ENCODE assay signal across 22 mouse cellular contexts in the genomic region with DNA sequence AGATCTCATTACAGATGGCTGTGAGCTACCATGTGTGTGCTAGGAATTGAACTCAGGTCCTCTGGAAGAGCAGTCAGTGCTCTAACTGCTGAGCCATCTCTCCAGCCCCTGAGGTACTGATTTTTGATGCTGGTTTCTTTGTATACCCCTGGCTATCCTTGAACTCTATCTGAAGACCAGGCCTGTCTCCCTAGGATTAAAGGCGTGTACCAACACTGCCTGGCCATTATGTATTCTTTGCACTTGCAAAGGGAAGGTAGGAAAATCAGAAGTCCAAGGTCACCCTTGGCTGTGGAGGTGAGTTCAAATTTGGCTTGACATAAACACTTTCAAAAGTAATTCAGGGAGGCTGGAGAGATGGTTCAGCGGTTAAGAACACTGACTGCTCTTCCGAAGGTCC. TPM values are rescaled to one million over a fixed set of nuclear protein-coding genes. Genes with fewer than 3 reads are reported as not detected.
DNase-seq lines count a peak whose midpoint lies in the region; ATAC-seq and TF ChIP-seq lines count a peak whose summit lies in the region.
"Had no signal": no experiment of that assay in that cellular context is flagged by ENCODE, and none has a peak within 500 bp of the region (broad histone marks: within the 10 kb centered on the region; RNA-seq: fewer than 3 reads in every experiment).

No protein-coding gene starts in this region.

- WGBS in liver, embryonic 12.5 days (ENCODE audit: insufficient replicate concordance): 92% methylated on average over 3 of the region's 3 CpGs
- 90% methylated on average over 3 of the region's 3 CpGs for WGBS in liver, postnatal 0 days (ENCODE audit: insufficient replicate concordance)
- WGBS in kidney, embryonic 14.5 days: 97% methylated on average over 3 of the region's 3 CpGs

- no peaks in the 10 kb centered on the region for H3K27me3 ChIP-seq in liver, embryonic 12.5 days (replicated peaks)
- H3K27me3 ChIP-seq in liver, postnatal 0 days (ENCODE audit: insufficient read depth, low read length): no peaks in the 10 kb centered on the region
- no peaks in the 10 kb centered on the region for H3K27me3 ChIP-seq in kidney, embryonic 14.5 days (ENCODE audit: control insufficient read depth, insufficient read depth, low read length)
- H3K27me3 ChIP-seq: embryonic facial prominence, embryonic 12.5 days; forebrain, embryonic 13.5 days; forebrain, embryonic 15.5 days; Patski had no signal

- TF ChIP-seq CTCF in liver, postnatal 0 days (IDR thresholded peaks at IDR 0.05; ENCODE audit: low read depth): no peak

- H3K4me1 ChIP-seq in liver, embryonic 12.5 days: peaks cover 60% of the 10 kb centered on the region
- peaks cover 29% of the 10 kb centered on the region for H3K4me1 ChIP-seq in liver, postnatal 0 days (ENCODE audit: insufficient read depth)
- H3K4me1 ChIP-seq in ES-E14 (ENCODE audit: control insufficient read depth in 2 of 2, insufficient read depth in 2 of 2, low read length in 2 of 2, poor library complexity in 1 of 2): peaks cover 4 to 5% of the 10 kb centered on the region in 2 experiments; a peak in 2 of 4 replicates
- peaks cover 31% of the 10 kb centered on the region for H3K4me1 ChIP-seq in kidney, embryonic 14.5 days (ENCODE audit: control insufficient read depth, insufficient read depth, low read length)

- no peak overlapping the region for H3K4me2 ChIP-seq in liver, embryonic 12.5 days
- H3K4me2 ChIP-seq in liver, postnatal 0 days (ENCODE audit: low read depth, low read length): no peak overlapping the region
- no peak overlapping the region for H3K4me2 ChIP-seq in kidney, embryonic 14.5 days (replicated peaks; ENCODE audit: low read depth, low read length)
- H3K4me2 ChIP-seq: embryonic facial prominence, embryonic 12.5 days; forebrain, embryonic 13.5 days; forebrain, embryonic 15.5 days had no signal

- no peak for TF ChIP-seq EP300 in liver, postnatal 0 days (IDR thresholded peaks at IDR 0.05; ENCODE audit: low read depth)

- H3K9ac ChIP-seq in liver, embryonic 12.5 days: no peak overlapping the region
- H3K9ac ChIP-seq in liver, postnatal 0 days (replicated peaks): no peak overlapping the region
- H3K9ac ChIP-seq in ES-E14 (ENCODE audit: insufficient read depth, low read depth, low read length, poor library complexity, severe bottlenecking): no peak overlapping the region
- H3K9ac ChIP-seq in kidney, embryonic 14.5 days (ENCODE audit: low read depth, low read length): no peak overlapping the region
- H3K9ac ChIP-seq: embryonic facial prominence, embryonic 12.5 days; forebrain, embryonic 13.5 days; forebrain, embryonic 15.5 days; forebrain, postnatal 0 days had no signal

- no peaks in the 10 kb centered on the region for H3K9me3 ChIP-seq in liver, embryonic 12.5 days (replicated peaks)
- H3K9me3 ChIP-seq in liver, postnatal 0 days (ENCODE audit: low read length): no peaks in the 10 kb centered on the region
- H3K9me3 ChIP-seq in ES-E14 (ENCODE audit: control insufficient read depth, insufficient read depth, low read depth, low read length): no peaks in the 10 kb centered on the region
- H3K9me3 ChIP-seq in kidney, embryonic 14.5 days (ENCODE audit: control insufficient read depth, low read length): no peaks in the 10 kb centered on the region
- H3K9me3 ChIP-seq: embryonic facial prominence, embryonic 12.5 days; forebrain, embryonic 13.5 days; forebrain, embryonic 15.5 days had no signal

- peaks cover 44% of the 10 kb centered on the region for H3K36me3 ChIP-seq in liver, embryonic 12.5 days
- peaks cover 23% of the 10 kb centered on the region for H3K36me3 ChIP-seq in liver, postnatal 0 days (replicated peaks; ENCODE audit: insufficient read depth, low read length)
- peaks cover 35% of the 10 kb centered on the region for H3K36me3 ChIP-seq in ES-E14 (ENCODE audit: control insufficient read depth, insufficient read depth, low read length, poor library complexity, severe bottlenecking)
- H3K36me3 ChIP-seq in kidney, embryonic 14.5 days (ENCODE audit: control insufficient read depth, insufficient read depth, low read length): peaks cover 38% of the 10 kb centered on the region

- DNase-seq in liver, postnatal 0 days: no peak
- DNase-seq in A20 (ENCODE audit: low read depth, low spot score): peak; percentile 17
- DNase-seq in ES-E14 (ENCODE audit: low read depth, low spot score): no peak
- DNase-seq in R1 (ENCODE audit: low read depth, low spot score): peak; percentile 65
- no peak for DNase-seq in heart, postnatal 14 days
- DNase-seq in kidney, postnatal 4 days: no peak
- DNase-seq: adrenal gland, adult 8-10 months; adrenal gland, postnatal 14 days; adrenal gland, postnatal 36 days; cerebellum, adult 18-20 months; cerebellum, adult 8-10 months; cerebellum, adult 9-11 months; cerebellum, postnatal 14 days; cerebellum, postnatal 36 days; embryo, embryonic 11 days; forebrain, postnatal 0 days had no signal

- in situ Hi-C loops in ES-E14 (cut with MboI; ENCODE audit: low sequenced_read_pairs in 2 of 2, unreplicated experiment in 2 of 2): no loop called here

- H3K4me3 ChIP-seq in liver, embryonic 12.5 days: no peak overlapping the region
- no peak overlapping the region for H3K4me3 ChIP-seq in liver, postnatal 0 days (ENCODE audit: low read depth, low read length)
- H3K4me3 ChIP-seq in ES-E14 (ENCODE audit: insufficient read depth in 1 of 2, low read depth in 1 of 2, low read length in 2 of 2, poor library complexity in 1 of 2, severe bottlenecking in 1 of 2): no peak overlapping the region
- no peak overlapping the region for H3K4me3 ChIP-seq in kidney, embryonic 14.5 days (ENCODE audit: low read length)
- H3K4me3 ChIP-seq: embryonic facial prominence, embryonic 12.5 days; forebrain, embryonic 13.5 days; forebrain, embryonic 15.5 days had no signal

- H3K27ac ChIP-seq in liver, embryonic 12.5 days: 0 out of 2 replicates have a peak overlapping the region, but pooled peaks have one; percentile 57
- H3K27ac ChIP-seq in liver, postnatal 0 days (ENCODE audit: low read depth): no peak overlapping the region
- no peak overlapping the region for H3K27ac ChIP-seq in ES-E14 (ENCODE audit: insufficient read depth, low read depth, low read length, poor library complexity, severe bottlenecking)
- H3K27ac ChIP-seq in kidney, embryonic 14.5 days (ENCODE audit: low read depth, low read length): no peak overlapping the region
- H3K27ac ChIP-seq: embryonic facial prominence, embryonic 12.5 days; forebrain, embryonic 13.5 days; forebrain, embryonic 15.5 days had no signal

- ATAC-seq in liver, embryonic 12.5 days: no peak
- no peak for ATAC-seq in liver, postnatal 0 days
- ATAC-seq in kidney, embryonic 14.5 days (ENCODE audit: low FRiP score, low TSS enrichment): no peak
- ATAC-seq: forebrain, embryonic 13.5 days; forebrain, embryonic 15.5 days; forebrain, postnatal 0 days; Patski had no signal

- intact Hi-C loops in heart, postnatal 14 days (cut with DNase I): no loop called here

TF ChIP-seq in ES-E14, 5 proteins besides CTCF, POLR2A, EP300 and RAD21:
- TF ChIP-seq ZNF384 (IDR thresholded peaks at IDR 0.05; ENCODE audit: low read depth, low read length): no peak
- 0 out of 2 replicates have a peak, but pooled peaks have one; percentile 5 for TF ChIP-seq CHD2 (IDR thresholded peaks at IDR 0.05; ENCODE audit: low read depth, low read length)
- no peak for TF ChIP-seq HCFC1 (IDR thresholded peaks at IDR 0.05; ENCODE audit: borderline replicate concordance, insufficient read depth, low read length)
- no peak for TF ChIP-seq ZC3H11A (IDR thresholded peaks at IDR 0.05; ENCODE audit: borderline replicate concordance, low read depth, low read length)

RNA-seq across cellular contexts. Expression of a gene that starts 4.1 kb away (rescaled TPM):
- polyA plus RNA-seq in liver, embryonic 12.5 days (2016; fragmentation: Nextera tagmentation; extraction: Ambion mirVana): 986 and 994 TPM in 2 replicates
- 653 and 673 TPM in 2 replicates for polyA plus RNA-seq in liver, postnatal 0 days (2015; fragmentation: Nextera tagmentation; extraction: Ambion mirVana)
- 1,678 and 1,740 TPM in 2 replicates for total RNA-seq in ES-E14 (2012; rRNA removed)
- total RNA-seq in heart, postnatal 14 days (2021): 100 to 1,000 TPM; 540 to 612 TPM
- polyA plus RNA-seq in kidney, embryonic 14.5 days (2014; fragmentation: Nextera tagmentation; extraction: Ambion mirVana): 1,287 and 1,567 TPM in 2 replicates

RNA-seq across cellular contexts. Expression of a gene that starts 16.1 kb away (rescaled TPM):
- 54.0 TPM in 2 replicates for polyA plus RNA-seq in liver, embryonic 12.5 days (2016; fragmentation: Nextera tagmentation; extraction: Ambion mirVana)
- polyA plus RNA-seq in liver, postnatal 0 days (2015; fragmentation: Nextera tagmentation; extraction: Ambion mirVana): 18.7 and 21.0 TPM in 2 replicates
- 83.7 and 87.8 TPM in 2 replicates for total RNA-seq in ES-E14 (2012; rRNA removed)
- total RNA-seq in heart, postnatal 14 days (2021): 10 to 100 TPM; 55.6 to 58.4 TPM
- 46.6 and 84.5 TPM in 2 replicates for polyA plus RNA-seq in kidney, embryonic 14.5 days (2014; fragmentation: Nextera tagmentation; extraction: Ambion mirVana)

RNA-seq across cellular contexts. Expression of a gene that starts 17.8 kb away (rescaled TPM):
- polyA plus RNA-seq in liver, embryonic 12.5 days (2016; fragmentation: Nextera tagmentation; extraction: Ambion mirVana): 13.7 and 14.4 TPM in 2 replicates
- 2.8 and 3.9 TPM in 2 replicates for polyA plus RNA-seq in liver, postnatal 0 days (2015; fragmentation: Nextera tagmentation; extraction: Ambion mirVana)
- 15.0 TPM in 2 replicates for total RNA-seq in ES-E14 (2012; rRNA removed)
- total RNA-seq in heart, postnatal 14 days (2021): 10 to 100 TPM; 32.1 to 32.5 TPM
- 52.4 and 70.8 TPM in 2 replicates for polyA plus RNA-seq in kidney, embryonic 14.5 days (2014; fragmentation: Nextera tagmentation; extraction: Ambion mirVana)

RNA-seq across cellular contexts. Expression of a gene that starts 25.5 kb away (rescaled TPM):
- polyA plus RNA-seq in liver, embryonic 12.5 days (2016; fragmentation: Nextera tagmentation; extraction: Ambion mirVana): 7.4 and 7.5 TPM in 2 replicates
- 13.5 and 21.1 TPM in 2 replicates for polyA plus RNA-seq in liver, postnatal 0 days (2015; fragmentation: Nextera tagmentation; extraction: Ambion mirVana)
- total RNA-seq in ES-E14 (2012; rRNA removed): 3.9 and 5.0 TPM in 2 replicates
- total RNA-seq in heart, postnatal 14 days (2021): 10 to 100 TPM; 25.7 to 27.6 TPM
- polyA plus RNA-seq in kidney, embryonic 14.5 days (2014; fragmentation: Nextera tagmentation; extraction: Ambion mirVana): 8.3 and 10.7 TPM in 2 replicates

RNA-seq across cellular contexts. Expression of a gene that starts 37.9 kb away (rescaled TPM):
- 35.1 and 36.8 TPM in 2 replicates for polyA plus RNA-seq in liver, embryonic 12.5 days (2016; fragmentation: Nextera tagmentation; extraction: Ambion mirVana)
- 18.0 and 18.6 TPM in 2 replicates for polyA plus RNA-seq in liver, postnatal 0 days (2015; fragmentation: Nextera tagmentation; extraction: Ambion mirVana)
- 34.8 and 50.8 TPM in 2 replicates for total RNA-seq in ES-E14 (2012; rRNA removed)
- total RNA-seq in heart, postnatal 14 days (2021): 10 to 100 TPM; 18.4 to 19.9 TPM
- 54.5 and 68.8 TPM in 2 replicates for polyA plus RNA-seq in kidney, embryonic 14.5 days (2014; fragmentation: Nextera tagmentation; extraction: Ambion mirVana)

Comparison
In these comparisons a context has a peak if more than half of its experiments do, and no peak if none do; other contexts are left out.
1. DNase-seq: peak in A20 (single experiment) and R1 (single experiment); none in liver, postnatal 0 days (single experiment), ES-E14 (single experiment), heart, postnatal 14 days (0 of 2) and kidney, postnatal 4 days (0 of 2).